Mouse (Mus musculus): ENCODE measurements around the gene Mtmr12.
"Not testable (repeated sequence)": the region's sequence is repeated elsewhere in the genome, so short reads cannot be mapped to it uniquely, and the experiment has no call there.

Mtmr12 gene

GRCm38 (mm10) chr15:12212266-12212665 is 7.4 kb downstream of the Mtmr12 start:
- DNase-seq (ENCODE audit: low spot score), result no peak

GRCm38 (mm10) chr15:12214531-12215414 is 9.9 kb downstream of the Mtmr12 start:
- no peak for DNase-seq (ENCODE audit: low spot score)

DNA sequence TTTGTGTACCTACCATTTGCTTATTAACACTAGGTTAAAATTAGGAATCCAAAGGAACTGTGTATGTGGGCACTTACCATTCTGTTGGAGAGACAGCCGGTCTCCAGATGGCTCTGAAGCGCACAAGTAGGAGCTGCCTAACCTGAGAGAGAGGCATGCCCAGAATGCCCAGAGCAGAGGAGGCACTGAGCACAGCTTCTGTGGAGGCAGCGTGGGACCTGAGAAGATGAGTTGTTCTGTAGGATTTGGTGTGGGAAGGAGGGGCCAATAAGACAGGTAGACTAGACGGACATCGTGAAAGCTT is 10.5 kb downstream of the Mtmr12 start:
- DNase-seq (ENCODE audit: low spot score), result no peak

- no peak for DNase-seq (ENCODE audit: low spot score)
Measured at GRCm38 (mm10) chr15:12216119-12216518, 11.3 kb downstream of the Mtmr12 start.

GRCm38 (mm10) chr15:12216798-12217197 is 12.0 kb downstream of the Mtmr12 start:
- no peak for DNase-seq (ENCODE audit: low spot score)

- DNase-seq (ENCODE audit: low spot score), result not testable (repeated sequence)
Measured at GRCm38 (mm10) chr15:12217332-12217731, 12.5 kb downstream of the Mtmr12 start.

- no peak for DNase-seq (ENCODE audit: low spot score)
Measured at GRCm38 (mm10) chr15:12217849-12218248, 13.0 kb downstream of the Mtmr12 start.

DNA sequence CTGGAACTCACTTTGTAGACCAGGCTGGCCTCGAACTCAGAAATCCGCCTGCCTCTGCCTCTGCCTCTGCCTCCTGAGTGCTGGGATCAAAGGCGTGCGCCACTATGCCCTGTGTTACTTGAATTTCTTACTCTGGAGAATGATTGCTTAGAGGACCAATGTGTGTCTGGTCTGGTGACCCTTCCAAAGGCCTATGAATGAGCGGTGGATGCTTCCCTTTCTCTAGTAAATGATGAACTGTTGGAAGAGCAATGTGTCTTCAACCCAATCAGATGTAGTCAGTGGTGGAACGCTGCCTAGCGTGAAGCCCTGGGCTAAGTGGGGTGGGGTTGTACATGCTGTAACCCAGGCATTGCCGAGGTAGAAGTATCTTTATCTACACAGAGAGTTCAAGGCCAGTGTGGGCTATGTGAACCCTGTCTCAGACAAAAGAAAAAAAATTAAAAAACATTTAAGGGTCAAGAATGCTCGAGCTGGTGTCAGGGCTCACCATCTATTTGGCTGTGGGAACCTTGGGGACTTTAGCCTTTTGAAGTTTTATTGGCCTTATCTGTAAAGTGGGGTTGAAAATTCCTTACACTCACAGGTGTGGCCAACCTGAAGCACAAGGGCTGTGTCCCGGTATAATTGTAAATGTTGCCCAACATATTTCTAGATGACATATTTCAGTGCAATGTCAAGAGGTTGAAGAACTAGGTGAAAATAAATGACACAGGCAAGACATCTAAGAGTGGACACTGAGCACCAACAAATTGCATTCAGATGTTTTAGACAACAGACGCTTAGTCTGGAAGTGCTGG is 14.0 kb downstream of the Mtmr12 start:
- DNase-seq (ENCODE audit: low spot score), result no peak

GRCm38 (mm10) chr15:12221131-12221530 is 16.3 kb downstream of the Mtmr12 start:
- no peak for DNase-seq (ENCODE audit: low spot score)

GRCm38 (mm10) chr15:12222564-12223302 is 17.9 kb downstream of the Mtmr12 start:
- no peak for DNase-seq (ENCODE audit: low spot score)

DNA sequence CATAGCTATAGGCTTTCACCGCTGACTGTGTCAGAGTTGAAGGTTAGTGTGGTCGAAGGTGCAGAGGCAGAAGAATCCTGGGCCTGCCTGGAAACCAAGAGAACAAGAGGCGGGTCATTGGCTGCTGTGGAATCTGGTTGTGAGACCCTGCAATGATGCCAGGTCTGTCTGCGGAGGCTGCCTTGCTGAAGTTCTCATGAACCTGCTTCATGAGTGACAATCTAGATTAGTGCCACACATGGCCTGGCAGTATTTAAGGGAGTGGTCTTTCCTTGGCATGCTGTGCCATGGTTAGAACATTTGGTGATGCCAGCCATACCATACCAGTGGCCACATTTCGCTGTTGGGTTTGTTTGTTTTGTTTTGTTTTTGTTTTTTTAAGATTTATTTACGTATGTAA is 18.6 kb downstream of the Mtmr12 start:
- no peak for DNase-seq (ENCODE audit: low spot score)

- DNase-seq (ENCODE audit: low spot score), result no peak
Measured at GRCm38 (mm10) chr15:12224239-12224638, 19.4 kb downstream of the Mtmr12 start.

- no peak for DNase-seq (ENCODE audit: low spot score)
Measured at GRCm38 (mm10) chr15:12225062-12225461, 20.2 kb downstream of the Mtmr12 start.

- DNase-seq (ENCODE audit: low spot score), result no peak
Measured at GRCm38 (mm10) chr15:12226908-12227307, 22.1 kb downstream of the Mtmr12 start.

GRCm38 (mm10) chr15:12227355-12227754 is 22.5 kb downstream of the Mtmr12 start:
- no peak for DNase-seq (ENCODE audit: low spot score)

- DNase-seq (ENCODE audit: low spot score), result no peak
Measured at GRCm38 (mm10) chr15:12229603-12230242, 24.9 kb downstream of the Mtmr12 start.

DNA sequence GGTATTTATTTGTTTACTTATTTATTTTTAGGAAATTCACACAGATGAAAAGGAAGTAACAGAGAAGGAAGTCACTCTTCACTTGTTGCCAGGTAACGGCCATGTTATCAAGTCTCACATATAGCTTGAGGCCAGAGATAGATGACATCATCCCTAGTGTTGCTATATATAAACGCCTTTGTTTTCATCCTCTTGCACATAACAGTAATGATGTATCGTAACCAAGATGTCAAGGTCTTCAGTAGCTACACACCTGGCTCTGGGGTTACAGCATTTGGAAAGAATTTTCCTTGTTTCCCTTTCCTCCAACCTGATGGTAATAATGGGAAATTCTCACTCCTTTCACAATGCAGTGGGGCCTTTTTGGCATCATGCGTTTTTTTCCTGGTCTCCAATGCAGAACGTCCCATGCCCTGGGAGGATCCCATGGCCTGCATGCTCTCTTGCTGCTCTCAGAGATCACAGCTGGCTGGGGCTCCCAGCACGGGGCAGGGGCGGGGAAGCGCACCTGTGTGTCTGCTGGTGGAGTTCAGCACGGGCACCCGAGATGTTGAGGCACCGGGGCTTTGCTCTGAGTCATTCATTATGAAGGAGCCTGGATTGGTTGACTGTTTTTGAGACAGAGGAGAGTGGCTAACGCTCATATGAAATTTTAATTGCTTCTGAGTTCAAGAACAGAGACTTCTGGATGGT is 25.6 kb downstream of the Mtmr12 start:
- no peak for DNase-seq (ENCODE audit: low spot score)

- DNase-seq (ENCODE audit: low spot score), result no peak
Measured at GRCm38 (mm10) chr15:12231462-12231861, 26.6 kb downstream of the Mtmr12 start.

GRCm38 (mm10) chr15:12232429-12232828 is 27.6 kb downstream of the Mtmr12 start:
- no peak for DNase-seq (ENCODE audit: low spot score)

DNA sequence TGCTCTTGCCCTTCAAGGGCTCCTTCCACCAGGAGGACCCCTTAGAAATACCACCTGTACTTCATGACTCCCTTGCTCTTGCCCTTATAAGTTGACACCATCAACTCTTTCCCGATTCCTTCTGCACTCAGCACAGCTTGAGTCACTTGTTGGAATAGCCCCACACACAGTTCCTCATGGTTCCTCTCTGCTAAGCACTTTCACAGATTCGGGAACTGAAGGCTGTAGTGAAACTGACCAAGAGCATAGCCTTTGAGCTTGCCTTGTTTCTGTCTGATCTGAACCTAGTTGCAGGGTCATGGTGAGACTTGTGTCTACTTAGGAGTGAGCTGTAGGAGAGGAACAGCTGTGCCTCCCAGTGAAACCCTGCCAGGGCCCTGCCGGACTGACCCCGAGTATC is 28.2 kb downstream of the Mtmr12 start:
- no peak for DNase-seq (ENCODE audit: low spot score)

- no peak for DNase-seq (ENCODE audit: low spot score)
Measured at GRCm38 (mm10) chr15:12235559-12235958, 30.7 kb downstream of the Mtmr12 start.

Data from urinary bladder, postnatal 10 days (tissue).